Mouse (Mus musculus): Measurements from ENCODE around the gene Vtn. TPM values are rescaled to one million over a fixed set of nuclear protein-coding genes. Genes with fewer than 3 reads are reported as not detected.

The Vtn gene
- polyA plus RNA-seq, 1 experiment from 2014 or later: 8.1 TPM

DNA sequence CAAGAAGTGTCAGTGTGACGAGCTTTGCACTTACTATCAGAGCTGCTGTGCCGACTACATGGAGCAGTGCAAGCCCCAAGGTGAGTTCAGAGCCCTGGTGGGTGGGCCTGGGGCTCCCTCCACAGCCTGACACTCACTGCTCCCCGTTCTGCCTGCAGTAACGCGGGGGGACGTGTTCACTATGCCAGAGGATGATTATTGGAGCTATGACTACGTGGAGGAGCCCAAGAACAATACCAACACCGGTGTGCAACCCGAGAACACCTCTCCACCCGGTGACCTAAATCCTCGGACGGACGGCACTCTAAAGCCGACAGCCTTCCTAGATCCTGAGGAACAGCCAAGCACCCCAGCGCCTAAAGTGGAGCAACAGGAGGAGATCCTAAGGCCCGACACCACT, 652 bp downstream of the Vtn start:
- H3K9ac ChIP-seq: no peak overlapping the region
- H3K36me3 ChIP-seq: no peaks in the 10 kb centered on the region
- no peak overlapping the region for H3K4me2 ChIP-seq
- no peak overlapping the region for H3K27ac ChIP-seq
- ATAC-seq (replicated peaks; ENCODE audit: low FRiP score): no peak
- WGBS: 41% methylated on average over 16 of the region's 16 CpGs
- H3K4me1 ChIP-seq: peaks cover 16% of the 10 kb centered on the region
- peaks cover 64% of the 10 kb centered on the region for H3K27me3 ChIP-seq
- H3K9me3 ChIP-seq (replicated peaks): no peaks in the 10 kb centered on the region
- H3K4me3 ChIP-seq (replicated peaks): no peak overlapping the region

DNA sequence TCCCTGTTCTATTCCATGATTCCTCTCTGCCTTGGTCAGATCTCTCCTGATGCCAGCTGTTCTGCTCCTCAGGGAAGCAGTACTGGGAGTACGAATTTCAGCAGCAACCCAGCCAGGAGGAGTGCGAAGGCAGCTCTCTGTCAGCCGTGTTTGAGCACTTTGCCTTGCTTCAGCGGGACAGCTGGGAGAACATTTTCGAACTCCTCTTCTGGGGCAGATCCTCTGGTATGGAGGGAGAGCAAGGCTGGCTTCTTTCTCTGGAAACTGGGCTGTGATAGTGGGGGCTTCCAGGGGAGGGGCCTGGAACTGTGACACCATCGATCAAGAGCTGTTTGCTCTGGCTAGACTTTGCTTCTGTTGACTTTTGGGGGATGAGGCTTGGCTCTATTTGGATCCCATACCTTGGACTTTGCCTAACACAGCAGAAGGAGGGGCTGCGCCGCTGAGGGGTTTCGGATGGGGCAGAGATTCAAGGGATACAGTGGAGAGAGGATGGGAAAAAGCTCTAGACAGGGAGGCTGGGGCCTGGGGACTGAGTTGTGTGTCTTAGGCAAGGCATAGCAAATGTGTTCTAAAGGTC, 1.8 kb downstream of the Vtn start:
- Histone ChIP-seq H3K4me2 (no peak overlapping the region), H3K9ac (no peak overlapping the region), H3K4me1 (peaks cover 16% of the 10 kb centered on the region), H3K9me3 (replicated peaks) (no peaks in the 10 kb centered on the region), H3K4me3 (replicated peaks) (no peak overlapping the region), H3K27me3 (peaks cover 52% of the 10 kb centered on the region), H3K27ac (no peak overlapping the region), H3K36me3 (peaks cover 2% of the 10 kb centered on the region; the same call in 1 of the 2 replicates)
- 83% methylated on average over 9 of the region's 9 CpGs for WGBS
- no peak for ATAC-seq (replicated peaks; ENCODE audit: low FRiP score)

DNA sequence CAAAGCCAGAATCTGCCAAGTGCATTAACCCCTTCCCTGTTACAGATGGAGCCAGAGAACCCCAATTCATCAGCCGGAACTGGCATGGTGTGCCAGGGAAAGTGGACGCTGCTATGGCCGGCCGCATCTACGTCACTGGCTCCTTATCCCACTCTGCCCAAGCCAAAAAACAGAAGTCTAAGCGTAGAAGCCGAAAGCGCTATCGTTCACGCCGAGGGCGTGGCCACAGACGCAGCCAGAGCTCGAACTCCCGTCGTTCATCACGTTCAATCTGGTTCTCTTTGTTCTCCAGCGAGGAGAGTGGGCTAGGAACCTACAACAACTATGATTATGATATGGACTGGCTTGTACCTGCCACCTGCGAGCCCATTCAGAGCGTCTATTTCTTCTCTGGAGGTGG, 2.6 kb downstream of the Vtn start:
- Histone ChIP-seq H3K4me3 (replicated peaks) (no peak overlapping the region), H3K27me3 (peaks cover 44% of the 10 kb centered on the region), H3K4me2 (no peak overlapping the region), H3K36me3 (peaks cover 11% of the 10 kb centered on the region), H3K9ac (no peak overlapping the region), H3K4me1 (peaks cover 16% of the 10 kb centered on the region), H3K27ac (no peak overlapping the region), H3K9me3 (replicated peaks) (no peaks in the 10 kb centered on the region)
- 72% methylated on average over 20 of the region's 20 CpGs for WGBS
- ATAC-seq (replicated peaks; ENCODE audit: low FRiP score): no peak

DNA sequence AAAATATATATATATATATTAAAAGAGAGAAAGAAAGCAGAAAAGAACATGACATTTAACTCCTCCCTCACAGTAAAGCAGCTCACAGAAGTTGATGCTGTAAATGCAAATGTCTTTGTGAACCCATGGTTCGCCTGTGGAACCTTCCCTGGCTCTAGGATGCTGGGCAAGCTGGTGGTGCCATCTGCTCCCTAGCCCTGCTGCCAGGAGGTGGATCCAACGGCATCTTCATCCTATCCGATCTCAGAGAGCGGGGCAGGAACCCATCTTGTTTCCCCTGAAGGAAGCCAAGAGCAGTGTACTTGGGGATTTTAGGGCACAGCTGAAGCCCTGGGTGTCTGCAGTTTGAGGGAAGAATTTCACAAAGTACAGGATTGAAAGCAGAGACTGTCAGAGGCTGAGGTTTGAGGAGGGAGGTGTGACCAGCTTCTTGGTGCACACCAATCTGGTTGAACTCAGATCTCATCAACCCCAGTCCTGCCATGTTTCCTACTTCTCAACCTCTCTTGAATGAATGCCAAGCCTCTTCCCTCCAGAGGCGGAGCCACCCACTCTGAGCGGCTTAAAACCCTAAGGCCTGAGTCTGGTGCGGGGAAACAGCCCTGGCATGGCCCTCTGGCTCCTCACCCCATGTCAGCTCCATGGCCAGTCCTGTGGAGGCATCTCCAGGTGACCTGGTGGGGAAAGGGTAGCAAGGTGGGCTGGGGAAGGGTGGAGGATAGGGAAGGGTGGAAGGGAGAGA, 4.2 kb downstream of the Vtn start, which contains the start of gene Sebox:
Gene Sebox, plus strand, starts transcription at position 539 of the 742 bp plus-strand sequence.
- peaks cover 2% of the 10 kb centered on the region for H3K4me1 ChIP-seq
- peaks cover 34% of the 10 kb centered on the region for H3K27me3 ChIP-seq
- no peaks in the 10 kb centered on the region for H3K9me3 ChIP-seq (replicated peaks)
- H3K4me2 ChIP-seq: no peak within 1 kb of the TSS
- H3K27ac ChIP-seq: no peak within 1 kb of the TSS
- WGBS: 73% methylated on average over 7 of the region's 7 CpGs
- no peak within 1 kb of the TSS for H3K4me3 ChIP-seq (replicated peaks)
- H3K36me3 ChIP-seq: peaks cover 25% of the 10 kb centered on the region
- ATAC-seq (replicated peaks; ENCODE audit: low FRiP score): no peak
- no peak within 1 kb of the TSS for H3K9ac ChIP-seq

DNA sequence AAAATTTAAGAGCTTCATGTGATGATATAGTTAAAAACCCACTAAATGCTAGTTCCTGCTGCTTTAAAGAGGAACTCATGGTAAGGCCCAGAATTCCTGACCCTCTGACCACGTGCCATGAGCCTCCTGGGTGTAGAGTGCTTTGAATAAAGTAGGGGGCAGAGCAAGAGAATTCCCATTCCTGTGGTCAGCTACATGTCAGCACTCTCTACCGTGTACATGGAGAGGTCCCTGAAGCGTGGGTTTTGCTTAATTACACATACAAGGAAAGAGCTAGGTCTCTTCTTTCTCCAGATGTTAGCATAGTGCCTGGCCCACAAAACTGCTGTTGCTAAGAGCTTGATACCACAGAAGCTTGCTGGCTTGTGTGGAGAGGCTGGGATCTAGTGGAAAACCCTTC, 6.5 kb downstream of the Vtn start:
- Histone ChIP-seq H3K4me2 (no peak overlapping the region), H3K9me3 (replicated peaks) (no peaks in the 10 kb centered on the region), H3K27me3 (peaks cover 11% of the 10 kb centered on the region), H3K9ac (no peak overlapping the region), H3K36me3 (peaks cover 47% of the 10 kb centered on the region), H3K27ac (no peak overlapping the region), H3K4me1 (no peaks in the 10 kb centered on the region), H3K4me3 (replicated peaks) (no peak overlapping the region)
- no peak for ATAC-seq (replicated peaks; ENCODE audit: low FRiP score)
- WGBS: 85% methylated on average over 3 of the region's 3 CpGs

DNA sequence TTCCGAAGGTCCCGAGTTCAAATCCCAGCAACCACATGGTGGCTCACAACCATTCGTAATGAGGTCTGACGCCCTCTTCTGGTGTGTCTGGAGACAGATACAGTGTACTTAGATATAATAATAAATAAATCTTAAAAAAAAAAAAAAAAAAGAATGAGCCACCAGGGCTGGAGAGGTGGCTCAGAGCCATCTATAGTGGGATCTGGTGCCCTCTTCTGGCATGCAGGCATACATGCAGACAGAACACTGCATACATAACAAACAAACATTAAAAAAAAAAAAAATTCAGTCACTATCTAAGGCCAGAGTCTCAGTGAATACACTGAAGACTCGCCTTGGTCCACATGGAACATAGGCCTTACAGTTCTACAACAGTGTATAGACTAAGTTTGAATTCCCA, 10.3 kb downstream of the Vtn start:
- no peak for ATAC-seq (replicated peaks; ENCODE audit: low FRiP score)
- WGBS: 81% methylated on average over 5 of the region's 5 CpGs
- H3K4me1 ChIP-seq: peaks cover 19% of the 10 kb centered on the region
- no peak overlapping the region for H3K9ac ChIP-seq
- no peak overlapping the region for H3K4me2 ChIP-seq
- H3K4me3 ChIP-seq (replicated peaks): no peak overlapping the region
- H3K36me3 ChIP-seq: peaks cover 51% of the 10 kb centered on the region
- no peaks in the 10 kb centered on the region for H3K9me3 ChIP-seq (replicated peaks)
- no peak overlapping the region for H3K27ac ChIP-seq
- no peaks in the 10 kb centered on the region for H3K27me3 ChIP-seq

DNA sequence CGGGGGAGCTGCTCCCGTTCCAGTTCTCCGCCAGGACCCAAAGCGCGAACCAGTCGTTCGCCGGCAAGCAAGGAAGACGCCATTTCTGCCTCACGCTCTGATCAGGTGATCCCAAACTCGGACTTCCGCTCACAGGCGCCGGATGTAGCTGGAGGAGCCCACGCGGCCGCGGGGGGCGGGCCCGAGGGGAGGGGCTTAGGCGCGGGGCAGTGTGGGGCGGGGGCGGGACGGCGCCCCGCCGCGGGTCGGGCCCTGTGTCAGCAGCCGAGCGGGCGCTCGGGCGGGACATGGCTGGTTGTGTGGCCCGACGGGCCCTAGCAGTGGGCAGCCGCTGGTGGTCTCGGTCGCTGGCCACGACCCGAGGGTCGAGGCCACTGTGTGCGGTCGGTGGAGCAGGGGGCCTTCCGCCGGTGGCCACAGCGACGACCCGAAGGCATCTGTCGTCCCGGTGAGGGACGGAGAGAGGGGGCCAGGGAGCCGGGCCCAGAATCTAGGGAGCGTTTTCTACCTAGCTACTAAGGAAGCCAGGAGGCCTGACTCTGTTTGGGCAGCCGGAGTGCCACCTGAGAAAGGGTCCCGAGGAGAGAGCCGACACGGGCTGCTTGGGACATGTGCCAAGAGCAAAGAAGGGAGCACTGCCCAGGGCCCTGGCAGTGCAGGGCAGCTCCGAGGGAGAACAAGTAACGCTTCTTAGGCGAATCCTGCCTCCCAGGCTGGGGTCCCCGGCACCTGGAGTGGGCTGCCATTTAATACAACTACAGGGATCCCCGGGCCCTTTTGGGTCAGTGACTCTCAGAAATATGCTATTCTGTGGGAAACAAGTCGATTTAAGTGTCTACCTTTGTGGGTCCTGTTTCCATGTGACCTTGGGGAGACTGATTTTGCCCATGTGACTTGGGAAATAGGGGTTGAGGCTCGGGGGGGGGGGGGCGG, 13.4 kb downstream of the Vtn start, which contains the start of the genes Tmem199 and Poldip2:
Gene Tmem199, minus strand, starts transcription at position 148 of the 933 bp plus-strand sequence.
Gene Poldip2, plus strand, starts transcription at position 169 of the 933 bp plus-strand sequence.
- peak within 1 kb of the TSS; percentile 93 for H3K9ac ChIP-seq
- WGBS: under 1% methylated on average over 50 of the region's 67 CpGs
- peak within 1 kb of the TSS; percentile 86 for H3K27ac ChIP-seq
- ATAC-seq (replicated peaks; ENCODE audit: low FRiP score): peak; percentile 95
- H3K4me3 ChIP-seq (replicated peaks): peak within 1 kb of the TSS; percentile 82
- peak within 1 kb of the TSS; percentile 87 for H3K4me2 ChIP-seq
- H3K36me3 ChIP-seq: peaks cover 63% of the 10 kb centered on the region
- peaks cover 19% of the 10 kb centered on the region for H3K4me1 ChIP-seq
- no peaks in the 10 kb centered on the region for H3K27me3 ChIP-seq
- no peaks in the 10 kb centered on the region for H3K9me3 ChIP-seq (replicated peaks)

DNA sequence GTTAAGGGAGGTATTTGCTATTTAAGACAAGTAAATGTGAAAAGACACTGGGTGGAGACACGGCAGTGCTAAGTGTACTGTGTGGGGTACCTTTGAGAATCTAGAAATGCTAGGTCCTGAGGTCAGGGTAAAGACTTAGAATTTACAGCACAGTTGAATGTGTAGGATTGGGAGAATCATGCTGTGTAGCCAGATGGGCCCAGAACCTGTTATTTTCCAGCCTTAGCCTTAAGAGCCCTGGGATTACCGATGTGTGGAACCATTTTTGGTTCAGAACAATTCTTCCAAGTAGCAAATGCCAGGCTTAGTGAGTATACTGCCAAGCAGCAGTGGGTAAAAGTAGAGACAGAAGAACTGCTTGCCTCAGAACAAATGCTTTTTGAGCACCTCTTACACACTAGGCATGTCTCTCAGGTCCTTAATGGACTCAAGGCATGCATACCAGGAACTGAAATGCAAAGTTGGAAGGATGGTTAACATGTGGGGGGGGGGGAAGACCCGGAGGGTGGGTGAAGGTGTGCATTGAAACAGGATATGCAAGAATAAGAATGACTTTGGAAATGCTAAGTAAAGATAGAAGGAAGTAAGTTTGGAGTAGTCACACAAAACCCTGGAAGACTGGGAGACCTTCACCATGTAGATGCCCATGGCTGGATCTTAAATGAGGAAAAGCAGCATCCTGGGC, 14.4 kb downstream of the Vtn start:
- peak overlapping the region; percentile 82 for H3K4me3 ChIP-seq (replicated peaks)
- H3K9ac ChIP-seq: peak overlapping the region; percentile 93
- peaks cover 62% of the 10 kb centered on the region for H3K36me3 ChIP-seq
- no peaks in the 10 kb centered on the region for H3K9me3 ChIP-seq (replicated peaks)
- H3K4me1 ChIP-seq: peaks cover 19% of the 10 kb centered on the region
- ATAC-seq (replicated peaks; ENCODE audit: low FRiP score): no peak
- peak overlapping the region; percentile 87 for H3K4me2 ChIP-seq
- H3K27ac ChIP-seq: no peak overlapping the region
- WGBS: 77% methylated on average over 3 of the region's 3 CpGs
- no peaks in the 10 kb centered on the region for H3K27me3 ChIP-seq

DNA sequence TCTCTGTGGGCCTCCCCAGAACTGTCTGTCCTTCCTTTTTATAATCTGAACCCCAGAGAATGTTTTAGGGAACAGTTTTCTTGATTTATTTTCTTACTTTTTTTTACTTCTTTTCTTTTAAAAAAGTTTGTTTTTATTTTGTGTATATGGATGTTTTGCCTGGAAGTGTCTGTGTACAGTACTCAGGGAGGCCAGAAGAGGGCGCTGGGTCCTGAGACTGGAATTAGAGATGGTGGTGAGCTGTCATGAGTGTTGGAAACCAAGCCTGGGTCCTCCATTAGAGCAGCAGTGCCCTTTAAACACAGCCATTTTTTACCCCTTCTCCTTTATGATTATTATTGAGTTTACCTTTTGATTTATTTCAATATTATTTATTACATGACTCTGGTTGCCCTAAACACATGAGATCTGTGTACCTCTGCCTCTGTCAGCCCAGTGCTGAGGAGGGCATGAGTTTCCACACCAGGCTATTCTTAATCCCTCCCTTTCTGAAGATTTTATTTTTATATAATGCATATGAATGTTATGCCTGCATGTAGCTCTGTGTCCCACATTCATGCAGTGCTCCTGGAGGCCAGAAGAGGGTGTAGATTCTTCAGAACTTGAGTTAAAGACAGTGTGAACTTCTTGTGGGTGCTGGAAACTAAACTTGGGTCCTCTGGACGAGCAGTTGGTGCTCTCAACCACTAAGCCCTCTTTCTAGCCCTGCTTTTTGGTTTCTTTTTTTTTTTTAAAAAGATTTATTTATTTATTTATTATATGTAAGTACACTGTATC, 16.8 kb downstream of the Vtn start:
- 84% methylated on average over 2 of the region's 2 CpGs for WGBS
- ATAC-seq (replicated peaks; ENCODE audit: low FRiP score): no peak
- Histone ChIP-seq H3K9ac (no peak overlapping the region), H3K4me2 (no peak overlapping the region), H3K27me3 (no peaks in the 10 kb centered on the region), H3K36me3 (peaks cover 67% of the 10 kb centered on the region), H3K27ac (no peak overlapping the region), H3K4me3 (replicated peaks) (no peak overlapping the region), H3K9me3 (replicated peaks) (no peaks in the 10 kb centered on the region), H3K4me1 (peaks cover 19% of the 10 kb centered on the region)

DNA sequence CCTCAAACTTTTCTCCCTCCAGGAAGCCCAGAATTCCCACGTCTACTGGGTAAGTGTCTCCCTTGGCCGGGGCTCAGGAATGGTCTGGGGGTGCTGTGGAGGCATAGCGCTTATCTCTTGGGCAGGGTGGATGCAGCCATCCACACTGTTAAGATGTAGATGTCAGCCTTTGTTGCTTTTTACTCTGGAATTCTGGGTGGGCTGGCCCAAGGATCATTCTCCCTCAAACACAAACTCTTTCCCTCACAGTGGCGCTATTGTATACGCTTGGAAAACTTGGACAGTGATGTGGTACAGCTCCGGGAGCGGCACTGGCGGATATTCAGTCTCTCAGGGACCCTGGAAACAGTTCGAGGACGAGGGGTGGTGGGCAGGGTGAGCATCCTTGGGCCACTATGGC, 20.0 kb downstream of the Vtn start:
- H3K4me3 ChIP-seq (replicated peaks): no peak overlapping the region
- H3K4me1 ChIP-seq: no peaks in the 10 kb centered on the region
- peaks cover 97% of the 10 kb centered on the region for H3K36me3 ChIP-seq
- no peak overlapping the region for H3K4me2 ChIP-seq
- 91% methylated on average over 10 of the region's 10 CpGs for WGBS
- no peak overlapping the region for H3K9ac ChIP-seq
- no peaks in the 10 kb centered on the region for H3K9me3 ChIP-seq (replicated peaks)
- no peak overlapping the region for H3K27ac ChIP-seq
- no peak for ATAC-seq (replicated peaks; ENCODE audit: low FRiP score)
- no peaks in the 10 kb centered on the region for H3K27me3 ChIP-seq

DNA sequence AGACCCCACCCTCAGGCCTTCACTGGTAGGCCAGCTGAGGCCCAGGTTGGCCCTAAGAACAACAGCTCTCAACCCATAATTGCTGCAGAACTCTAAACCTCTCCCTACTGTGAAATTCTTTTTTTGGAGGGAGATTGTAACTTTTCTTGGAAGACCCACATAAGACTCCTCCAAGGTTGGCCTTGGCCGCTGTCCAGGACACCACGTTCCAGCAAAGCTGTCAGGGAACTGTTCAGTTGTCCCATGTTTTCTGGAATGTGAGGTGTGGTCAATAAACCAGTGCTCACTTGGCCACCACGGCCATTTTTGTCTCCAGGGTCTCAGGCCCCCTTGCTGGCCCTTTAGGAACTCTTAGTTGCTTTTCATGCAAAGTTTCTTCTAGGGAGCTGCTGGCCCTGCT, 23.0 kb downstream of the Vtn start:
- Histone ChIP-seq H3K27ac (no peak overlapping the region), H3K4me2 (no peak overlapping the region), H3K27me3 (no peaks in the 10 kb centered on the region), H3K4me1 (no peaks in the 10 kb centered on the region), H3K4me3 (replicated peaks) (no peak overlapping the region), H3K9me3 (replicated peaks) (no peaks in the 10 kb centered on the region), H3K36me3 (peaks cover 97% of the 10 kb centered on the region), H3K9ac (no peak overlapping the region)
- WGBS: 89% methylated on average over 3 of the region's 3 CpGs
- ATAC-seq (replicated peaks; ENCODE audit: low FRiP score): no peak

Measured in kidney, embryonic 15.5 days (tissue).